Mouse (Mus musculus): ENCODE results near the gene Saxo1.

The Saxo1 gene

GRCm38 (mm10) chr4:86527162-86528136 lies 30.7 kb downstream of the Saxo1 start:
- no peak for DNase-seq (ENCODE audit: low spot score)

DNA sequence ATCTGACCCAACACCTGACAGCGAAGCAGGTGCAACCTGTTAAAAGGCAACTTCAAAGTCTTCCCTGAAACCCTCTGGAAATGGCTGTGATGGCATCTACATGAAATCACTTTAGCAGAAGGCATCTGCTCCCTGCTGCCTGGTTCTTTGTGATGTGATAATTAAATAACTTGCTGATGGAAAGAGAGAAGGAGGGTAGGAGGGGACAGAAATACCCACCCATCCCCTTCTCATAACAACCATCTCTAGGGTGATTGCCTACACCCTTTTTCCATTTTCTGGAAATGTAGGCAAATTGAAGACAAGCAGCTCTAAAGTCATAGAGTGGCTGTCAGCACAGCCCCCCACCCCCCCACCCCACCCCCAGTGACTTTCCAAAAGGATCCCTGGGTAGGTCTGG lies 33.6 kb downstream of the Saxo1 start:
- no peak for DNase-seq (ENCODE audit: low spot score)

- DNase-seq (ENCODE audit: low spot score) = no peak
Measured at GRCm38 (mm10) chr4:86523771-86524170, 34.4 kb downstream of the Saxo1 start.

GRCm38 (mm10) chr4:86520695-86521094 lies 37.4 kb downstream of the Saxo1 start:
- no peak for DNase-seq (ENCODE audit: low spot score)

- DNase-seq (ENCODE audit: low spot score) = no peak
Measured at GRCm38 (mm10) chr4:86519953-86520352, 38.2 kb downstream of the Saxo1 start.

DNA sequence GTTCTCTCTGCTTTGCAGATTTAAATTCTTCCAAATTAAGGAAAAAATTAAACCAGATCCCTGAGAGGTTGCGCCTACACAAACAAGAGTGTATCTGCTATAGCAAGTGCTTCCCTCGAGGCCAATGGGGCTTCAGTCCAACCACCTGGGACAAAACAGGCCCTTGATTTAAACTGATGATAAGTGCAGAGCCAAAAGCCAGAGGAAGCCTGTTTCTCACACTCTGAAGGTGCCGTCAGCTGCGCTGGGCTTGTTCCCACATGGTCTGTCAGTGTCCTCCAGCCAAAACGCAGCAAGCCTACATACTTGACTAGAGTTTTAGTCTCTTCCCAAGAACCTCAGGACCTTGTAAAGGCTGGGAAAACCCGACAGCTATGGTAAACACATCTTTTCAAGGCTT lies 53.5 kb downstream of the Saxo1 start:
- DNase-seq (ENCODE audit: low spot score) = no peak

- no peak for DNase-seq (ENCODE audit: low spot score)
Measured at GRCm38 (mm10) chr4:86499561-86499960, 58.6 kb downstream of the Saxo1 start.

DNA sequence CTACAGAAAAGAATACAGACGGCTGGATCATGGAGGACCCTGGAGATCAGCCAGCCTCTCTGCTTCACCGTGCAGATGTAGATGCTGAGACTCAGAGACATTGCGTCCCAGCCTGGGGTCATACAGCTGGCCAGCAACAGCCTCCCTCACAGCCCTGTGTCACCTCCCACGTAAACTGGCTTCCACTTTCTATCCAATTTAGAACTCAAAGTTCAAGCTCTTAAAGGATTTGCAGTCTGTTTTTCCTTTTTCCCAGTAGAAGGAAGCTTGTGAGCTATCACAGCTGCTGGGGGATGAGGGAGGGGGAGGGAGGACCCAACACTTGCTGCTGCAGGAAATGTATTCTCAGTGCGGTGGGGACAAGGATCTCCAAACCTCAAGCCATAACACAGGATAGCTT lies 59.4 kb downstream of the Saxo1 start:
- peak; percentile 12 for DNase-seq (ENCODE audit: low spot score)

- peak; percentile 39 for DNase-seq (ENCODE audit: low spot score)
Measured at GRCm38 (mm10) chr4:86489128-86489527, 69.0 kb downstream of the Saxo1 start.

- no peak for DNase-seq (ENCODE audit: low spot score)
Measured at GRCm38 (mm10) chr4:86486901-86487300, 71.2 kb downstream of the Saxo1 start.

DNA sequence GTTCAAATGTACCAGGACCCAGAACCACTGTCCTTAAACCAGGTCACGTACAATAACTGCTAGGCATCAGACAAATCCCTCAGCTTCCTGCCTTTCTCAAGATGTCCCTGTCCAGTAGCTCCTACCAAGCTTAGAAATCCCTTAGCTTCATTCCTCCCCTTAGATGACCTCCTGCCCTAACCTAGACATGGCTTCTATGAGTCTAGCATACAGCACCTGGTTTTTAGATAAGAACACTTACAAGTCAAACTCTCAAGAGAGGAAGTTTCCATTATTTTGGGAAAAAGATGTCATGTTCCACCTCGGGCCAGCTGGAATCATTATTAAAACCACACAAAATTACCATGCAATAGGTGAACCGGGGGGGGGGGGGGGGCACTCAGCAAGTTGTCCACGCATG lies 71.6 kb downstream of the Saxo1 start:
- DNase-seq (ENCODE audit: low spot score) = no peak

- DNase-seq (ENCODE audit: low spot score) = no peak
Measured at GRCm38 (mm10) chr4:86485052-86485451, 73.1 kb downstream of the Saxo1 start.

DNA sequence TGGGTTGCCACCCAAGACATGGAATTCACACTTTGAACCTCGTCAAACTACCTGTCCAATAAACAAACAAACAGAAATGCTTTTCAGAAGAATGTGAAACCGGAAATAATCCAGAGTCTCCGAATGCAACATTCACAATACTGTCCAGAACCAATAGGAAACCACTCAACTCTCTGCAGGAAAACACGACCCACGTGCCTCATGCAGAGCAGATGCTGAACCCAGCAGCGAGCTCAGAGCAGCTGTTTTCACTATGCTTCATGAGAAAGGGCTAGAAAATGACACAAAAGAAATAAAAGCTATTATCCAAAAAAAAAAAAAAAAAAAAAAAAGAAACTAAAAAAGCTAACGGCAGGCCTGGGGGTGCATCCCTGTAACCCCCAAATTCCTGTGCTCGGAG lies 74.4 kb downstream of the Saxo1 start:
- DNase-seq (ENCODE audit: low spot score) = no peak

- no peak for DNase-seq (ENCODE audit: low spot score)
Measured at GRCm38 (mm10) chr4:86483013-86483615, 75.0 kb downstream of the Saxo1 start.

- DNase-seq (ENCODE audit: low spot score) = no peak
Measured at GRCm38 (mm10) chr4:86480891-86481290, 77.2 kb downstream of the Saxo1 start.

- DNase-seq (ENCODE audit: low spot score) = no peak
Measured at GRCm38 (mm10) chr4:86464808-86465207, 93.3 kb downstream of the Saxo1 start.

GRCm38 (mm10) chr4:86450468-86450867 lies 107.7 kb downstream of the Saxo1 start:
- no peak for DNase-seq (ENCODE audit: low spot score)

- no peak for DNase-seq (ENCODE audit: low spot score)
Measured at GRCm38 (mm10) chr4:86436336-86436735, 121.8 kb downstream of the Saxo1 start.

GRCm38 (mm10) chr4:86435631-86436030 lies 122.5 kb downstream of the Saxo1 start:
- DNase-seq (ENCODE audit: low spot score) = no peak

DNA sequence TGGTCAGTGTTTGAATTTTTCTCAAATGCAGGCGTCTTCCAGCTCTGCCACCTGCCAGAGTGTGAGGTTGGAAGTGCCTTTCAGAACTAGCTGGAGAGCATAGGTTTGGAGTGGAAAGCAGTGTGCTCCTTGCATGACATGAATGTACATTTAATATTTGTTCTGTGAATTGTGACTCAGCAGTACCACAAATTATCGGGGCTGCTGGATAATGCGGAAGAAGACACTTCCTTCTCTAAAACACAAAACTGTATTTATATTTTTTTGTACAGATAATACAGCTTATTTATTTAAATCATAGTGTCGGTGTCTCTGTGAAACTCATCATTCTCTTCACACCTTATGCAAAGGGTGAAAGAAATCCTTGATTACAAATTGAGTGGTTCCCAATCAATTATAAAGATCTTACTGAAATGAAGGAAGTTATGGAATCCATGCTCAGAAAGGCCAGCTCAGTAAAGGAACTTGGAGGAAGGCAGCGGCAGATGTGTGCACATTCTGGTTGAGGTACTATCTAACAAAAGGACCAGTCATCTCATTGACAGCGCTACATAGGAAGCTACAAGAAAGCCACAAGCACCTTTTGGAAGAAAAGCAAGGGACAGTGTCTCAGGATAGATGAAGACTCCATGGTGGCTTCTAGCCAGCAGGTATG lies 129.9 kb downstream of the Saxo1 start:
- no peak for DNase-seq (ENCODE audit: low spot score)

DNA sequence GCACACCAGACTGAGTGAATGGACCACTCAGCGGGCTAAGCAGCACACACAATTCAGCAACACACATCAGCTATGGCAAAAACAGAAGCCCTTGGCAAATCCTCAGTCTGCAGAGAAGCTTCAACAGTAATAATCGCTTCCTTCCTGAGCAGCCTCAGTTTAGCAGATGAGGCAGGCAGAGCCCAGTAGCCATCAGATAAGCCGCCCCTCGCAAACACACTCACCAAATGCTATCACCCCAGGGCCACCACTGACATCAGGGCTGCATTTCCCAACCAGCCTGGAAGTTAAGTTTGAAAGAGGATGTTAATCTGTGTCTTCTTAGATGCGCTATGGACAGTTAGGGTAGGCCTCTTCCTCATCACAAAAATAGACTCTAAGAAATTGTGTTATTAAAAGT lies 130.8 kb downstream of the Saxo1 start:
- no peak for DNase-seq (ENCODE audit: low spot score)

- no peak for DNase-seq (ENCODE audit: low spot score)
Measured at GRCm38 (mm10) chr4:86426549-86426948, 131.6 kb downstream of the Saxo1 start.

- no peak for DNase-seq (ENCODE audit: low spot score)
Measured at GRCm38 (mm10) chr4:86425581-86425980, 132.5 kb downstream of the Saxo1 start.
